Comparison of ENCODE assay signal across 20 mouse cellular contexts in genomic region chr8:91952981-91953380, GRCm38 (mm10).
"Had no signal": no experiment of that assay in that cellular context is flagged by ENCODE, and none has a peak within 500 bp of the region (broad histone marks: within the 10 kb centered on the region; RNA-seq: fewer than 3 reads in every experiment).

No protein-coding gene starts in this region.

- H3K36me3 ChIP-seq: heart, embryonic 15.5 days; hindbrain, embryonic 13.5 days; hindbrain, embryonic 15.5 days; intestine, embryonic 15.5 days; limb, embryonic 12.5 days had no signal

- H3K4me1 ChIP-seq: heart, embryonic 10.5 days; heart, embryonic 13.5 days; heart, embryonic 15.5 days; hindbrain, embryonic 15.5 days; intestine, embryonic 15.5 days had no signal

- H3K9me3 ChIP-seq: heart, embryonic 10.5 days; heart, embryonic 13.5 days; heart, embryonic 15.5 days; hindbrain, embryonic 13.5 days; hindbrain, embryonic 15.5 days; intestine, embryonic 15.5 days had no signal

- H3K27me3 ChIP-seq: intestine, embryonic 15.5 days had no signal

- H3K4me3 ChIP-seq: heart, embryonic 10.5 days; heart, embryonic 13.5 days; heart, embryonic 15.5 days; hindbrain, embryonic 13.5 days; hindbrain, embryonic 15.5 days; intestine, embryonic 15.5 days; layer of hippocampus, adult 2 months; left cerebral cortex, adult 2 months; limb, embryonic 12.5 days had no signal

- DNase-seq: gastrocnemius, postnatal 25 days; heart, adult 18-20 months; heart, postnatal 14 days; heart, postnatal 36 days; kidney, adult 18-20 months; kidney, adult 8-10 months; kidney, postnatal 10 days; kidney, postnatal 4 days; liver had no signal

- H3K27ac ChIP-seq: heart, embryonic 10.5 days; heart, embryonic 13.5 days; heart, embryonic 15.5 days; hindbrain, embryonic 13.5 days; hindbrain, embryonic 15.5 days; hindbrain, postnatal 0 days; intestine, embryonic 15.5 days; layer of hippocampus, adult 2 months; left cerebral cortex, adult 2 months; limb, embryonic 12.5 days; liver, embryonic 14.5 days had no signal
